Mouse (Mus musculus) neural tube, embryonic 13.5 days (tissue): ENCODE data around the gene Kcna5. TPM values are rescaled to one million over a fixed set of nuclear protein-coding genes. Genes with fewer than 3 reads are reported as not detected.

Source experiments
- ATAC-seq: fragments of 200-750 bp; cut with Nextera tagmentation; 2 replicates; pipeline ENCODE4 v1.8.0; 2017; ENCODE audit warnings: low read depth, mild to moderate bottlenecking, moderate TSS enrichment, moderate library complexity
- H3K27ac ChIP-seq: fragments of 300-500 bp; sonication (generic); replicated peaks from 2 replicates; pipeline ENCODE4 v1.5.1; 2015; ENCODE audit warnings: moderate library complexity, mild to moderate bottlenecking, inconsistent platforms
- H3K27me3 ChIP-seq: fragments of 300-500 bp; sonication (generic); 2 replicates; pipeline ENCODE4 v1.6.1; 2015; ENCODE audit warnings: mild to moderate bottlenecking, inconsistent platforms
- H3K36me3 ChIP-seq: fragments of 300-500 bp; sonication (generic); 2 replicates; pipeline ENCODE4 v1.6.1; 2015; ENCODE audit warnings: mild to moderate bottlenecking, inconsistent platforms
- H3K4me1 ChIP-seq: fragments of 300-500 bp; sonication (generic); replicated peaks from 2 replicates; pipeline ENCODE4 v1.6.1; 2015; ENCODE audit warnings: inconsistent platforms
- H3K4me2 ChIP-seq: fragments of 300-500 bp; sonication (generic); 2 replicates; pipeline ENCODE4 v1.6.1; 2015; ENCODE audit warnings: inconsistent platforms, mild to moderate bottlenecking, moderate library complexity
- H3K4me3 ChIP-seq: fragments of 300-500 bp; sonication (generic); 2 replicates; pipeline ENCODE4 v1.5.1; 2015; ENCODE audit warnings: mild to moderate bottlenecking, inconsistent platforms
- H3K9ac ChIP-seq: fragments of 300-500 bp; sonication (generic); 2 replicates; pipeline ENCODE4 v1.6.1; 2015; ENCODE audit warnings: moderate library complexity, mild to moderate bottlenecking, inconsistent platforms
- H3K9me3 ChIP-seq: fragments of 300-500 bp; sonication (generic); 2 replicates; pipeline ENCODE4 v1.6.1; 2016; ENCODE audit warnings: inconsistent platforms
- WGBS: fragments of 180-500 bp; shearing (Covaris S2); methylation state at CpG from one replicate; pipeline ENCODE4 v1.1.7; 2015; 5-methylcytosine and 5-hydroxymethylcytosine counted together
- polyA plus RNA-seq: library from polyadenylated mRNA; unstranded; fragments of >200 nt; fragmentation: Nextera tagmentation; extraction: Ambion mirVana; gene quantifications from 2 replicates; pipeline ENCODE4 v1.2.1, GENCODE M21; 2015

Gene Kcna5
- polyA plus RNA-seq, 1 experiment from 2014 or later: 1.9 TPM

DNA sequence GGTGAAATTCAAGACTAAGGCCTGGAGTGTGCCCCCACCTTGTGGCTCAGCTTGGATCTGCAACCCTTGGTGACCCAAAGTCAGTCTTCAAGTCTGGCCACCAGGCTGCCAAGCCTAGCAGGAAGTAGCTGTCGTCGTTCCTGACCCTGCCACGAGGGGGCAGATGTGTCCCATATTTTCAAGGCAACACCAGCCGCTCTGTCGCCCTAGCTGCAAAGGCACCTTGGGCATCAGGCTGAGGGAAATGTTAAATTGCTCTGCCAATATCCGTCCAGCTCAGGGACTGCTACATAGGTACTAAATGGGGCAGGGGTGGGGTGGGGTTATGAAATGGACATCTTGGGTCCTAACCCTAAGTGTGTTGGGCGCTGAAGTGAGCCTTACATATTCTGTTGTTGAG is 28.7 kb upstream of the Kcna5 start:
- no peaks in the 10 kb centered on the region for H3K36me3 ChIP-seq
- ATAC-seq: peak; percentile 34
- H3K4me3 ChIP-seq: no peak overlapping the region
- no peaks in the 10 kb centered on the region for H3K27me3 ChIP-seq
- H3K27ac ChIP-seq: no peak overlapping the region
- no peak overlapping the region for H3K4me2 ChIP-seq
- peaks cover 13% of the 10 kb centered on the region for H3K4me1 ChIP-seq
- H3K9me3 ChIP-seq: no peaks in the 10 kb centered on the region
- no peak overlapping the region for H3K9ac ChIP-seq
- 17% methylated on average over 7 of the region's 7 CpGs for WGBS

- 26% methylated on average over 4 of the region's 4 CpGs for WGBS
- no peak for ATAC-seq
Observed at GRCm38 (mm10) chr6:126561702-126562101, 26.5 kb upstream of the Kcna5 start.

GRCm38 (mm10) chr6:126560696-126561095 is 25.5 kb upstream of the Kcna5 start:
- H3K27ac ChIP-seq: peak overlapping the region; percentile 61
- WGBS: 61% methylated on average over 1 of the region's 1 CpGs
- H3K36me3 ChIP-seq: no peaks in the 10 kb centered on the region
- no peak for ATAC-seq
- H3K4me1 ChIP-seq: peaks cover 13% of the 10 kb centered on the region
- H3K9me3 ChIP-seq: no peaks in the 10 kb centered on the region
- no peaks in the 10 kb centered on the region for H3K27me3 ChIP-seq
- no peak overlapping the region for H3K9ac ChIP-seq
- H3K4me2 ChIP-seq: no peak overlapping the region
- no peak overlapping the region for H3K4me3 ChIP-seq

More at GRCm38 (mm10) chr6:126561702-126562101, 26.5 kb upstream of the Kcna5 start:
- H3K4me3 ChIP-seq: no peak overlapping the region
- H3K36me3 ChIP-seq: no peaks in the 10 kb centered on the region
- no peaks in the 10 kb centered on the region for H3K9me3 ChIP-seq
- no peak overlapping the region for H3K27ac ChIP-seq
- H3K9ac ChIP-seq: no peak overlapping the region
- no peaks in the 10 kb centered on the region for H3K27me3 ChIP-seq
- no peak overlapping the region for H3K4me2 ChIP-seq
- H3K4me1 ChIP-seq: peaks cover 13% of the 10 kb centered on the region

GRCm38 (mm10) chr6:126560036-126560435 is 24.8 kb upstream of the Kcna5 start:
- no peaks in the 10 kb centered on the region for H3K36me3 ChIP-seq
- peak; percentile 24; the same call in 1 of the 2 replicates for ATAC-seq
- no peak overlapping the region for H3K4me3 ChIP-seq
- H3K9me3 ChIP-seq: no peaks in the 10 kb centered on the region
- peaks cover 13% of the 10 kb centered on the region for H3K4me1 ChIP-seq
- H3K9ac ChIP-seq: peak overlapping the region; percentile 41; the same call in 1 of the 2 replicates
- no peak overlapping the region for H3K4me2 ChIP-seq
- 23% methylated on average over 8 of the region's 8 CpGs for WGBS
- peak overlapping the region; percentile 61 for H3K27ac ChIP-seq
- no peaks in the 10 kb centered on the region for H3K27me3 ChIP-seq

- Histone ChIP-seq H3K36me3 (no peaks in the 10 kb centered on the region), H3K4me2 (no peak overlapping the region), H3K27me3 (peaks cover 2% of the 10 kb centered on the region; the same call in 1 of the 2 replicates), H3K9ac (no peak overlapping the region), H3K27ac (no peak overlapping the region), H3K4me1 (peaks cover 13% of the 10 kb centered on the region), H3K4me3 (no peak overlapping the region), H3K9me3 (no peaks in the 10 kb centered on the region)
- 56% methylated on average over 3 of the region's 3 CpGs for WGBS
- no peak for ATAC-seq
Observed at GRCm38 (mm10) chr6:126558276-126558675, 23.1 kb upstream of the Kcna5 start.

DNA sequence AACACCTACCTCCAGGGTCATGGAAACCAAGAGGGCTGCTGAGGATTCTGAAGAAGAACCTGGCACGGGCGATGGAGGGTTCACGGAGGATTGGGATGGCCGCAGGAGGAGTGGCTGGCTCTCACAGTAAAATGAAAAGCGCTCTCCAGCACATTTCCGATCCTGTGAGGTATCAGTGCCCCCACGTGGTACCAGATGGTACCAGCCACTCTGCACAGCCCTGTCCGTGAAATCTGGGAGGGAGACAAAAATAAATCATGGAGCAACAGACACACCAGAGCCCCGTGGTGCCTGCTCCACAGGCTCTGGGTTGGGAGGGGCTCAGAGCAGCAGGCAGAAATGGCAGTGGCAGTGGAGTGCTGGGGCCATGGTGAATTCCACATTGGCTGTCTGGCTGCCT is 18.6 kb upstream of the Kcna5 start:
- 23% methylated on average over 9 of the region's 9 CpGs for WGBS
- no peaks in the 10 kb centered on the region for H3K9me3 ChIP-seq
- H3K4me1 ChIP-seq: no peaks in the 10 kb centered on the region; the same call in 1 of the 2 replicates
- H3K27me3 ChIP-seq: peaks cover 12% of the 10 kb centered on the region
- H3K9ac ChIP-seq: no peak overlapping the region
- ATAC-seq: peak; percentile 85
- H3K4me3 ChIP-seq: no peak overlapping the region
- no peak overlapping the region for H3K4me2 ChIP-seq
- no peaks in the 10 kb centered on the region for H3K36me3 ChIP-seq
- H3K27ac ChIP-seq: no peak overlapping the region

DNA sequence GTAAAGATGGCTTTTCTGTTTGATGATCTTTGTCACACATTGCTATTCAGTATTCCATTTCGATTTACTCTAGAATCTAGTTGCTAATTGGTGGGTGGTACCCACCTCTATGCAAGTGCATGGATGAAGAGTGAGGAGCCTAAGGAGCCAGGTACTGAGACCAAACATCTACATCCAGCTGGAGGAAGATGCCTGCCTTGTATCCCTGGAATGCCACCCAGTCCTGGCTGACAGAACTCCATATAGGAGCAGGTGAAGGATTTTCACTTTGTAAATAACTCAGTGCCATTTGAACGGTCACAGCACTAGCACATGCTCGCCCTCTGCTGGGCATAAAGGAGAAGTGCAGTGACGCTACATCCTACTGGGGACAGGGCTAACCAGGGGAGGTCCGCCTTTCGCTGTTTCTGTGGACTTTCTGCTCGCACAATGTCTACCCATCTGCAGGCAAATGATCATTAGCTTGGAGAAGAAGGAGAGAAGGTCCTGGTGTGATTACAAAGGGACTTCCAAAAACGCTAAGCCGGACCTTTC is 16.7 kb upstream of the Kcna5 start:
- Histone ChIP-seq H3K4me1 (no peaks in the 10 kb centered on the region; the same call in 1 of the 2 replicates), H3K27ac (no peak overlapping the region), H3K4me3 (no peak overlapping the region), H3K9ac (no peak overlapping the region), H3K36me3 (no peaks in the 10 kb centered on the region), H3K9me3 (no peaks in the 10 kb centered on the region), H3K4me2 (no peak overlapping the region), H3K27me3 (peaks cover 12% of the 10 kb centered on the region)
- peak; percentile 45; the same call in 1 of the 2 replicates for ATAC-seq
- WGBS: 19% methylated on average over 9 of the region's 9 CpGs

DNA sequence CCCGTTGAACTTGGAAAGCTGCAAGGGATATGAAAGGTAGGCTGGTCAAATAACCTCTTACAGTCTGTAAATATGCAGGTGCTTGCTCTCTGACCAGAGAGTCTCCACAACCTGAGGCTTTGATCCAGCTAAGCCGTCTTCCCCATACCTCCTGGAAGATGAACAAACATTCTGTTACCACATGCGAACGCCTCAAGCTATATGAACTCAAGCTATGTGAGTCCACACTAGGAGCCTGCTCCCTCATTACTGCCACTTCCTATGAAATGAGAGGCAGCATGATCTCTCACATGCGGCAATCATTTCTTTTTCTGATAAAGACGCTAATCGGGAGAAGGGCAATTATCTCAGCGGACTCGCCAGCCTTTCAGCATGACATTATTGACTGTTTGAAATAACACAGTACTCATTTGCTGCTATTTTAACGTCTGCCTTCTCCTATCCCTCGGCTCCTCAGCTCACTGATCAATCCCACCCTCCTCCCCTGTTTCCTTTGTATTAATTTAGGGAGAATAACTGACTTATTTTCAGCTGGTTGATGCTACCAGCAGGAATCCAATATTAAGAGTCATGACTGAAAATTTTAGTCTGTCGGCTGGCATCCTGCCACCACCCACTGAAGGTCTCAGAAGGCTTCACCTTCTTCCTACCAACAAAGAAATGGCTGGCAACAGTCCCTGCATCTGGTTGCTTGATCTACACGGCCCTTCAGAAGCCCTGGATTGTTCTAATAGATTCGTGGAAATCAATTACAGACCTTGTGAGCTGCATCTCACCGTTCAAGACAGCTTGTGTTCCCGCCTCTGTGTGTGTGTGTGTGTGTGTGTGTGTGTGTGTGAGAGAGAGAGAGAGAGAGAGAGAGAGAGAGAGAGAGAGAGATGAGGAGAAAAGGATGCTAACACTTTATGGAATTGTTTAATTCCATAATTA is 9.2 kb upstream of the Kcna5 start:
- H3K4me2 ChIP-seq: no peak overlapping the region
- H3K27ac ChIP-seq: peak overlapping the region; percentile 49; the same call in 1 of the 2 replicates
- H3K4me3 ChIP-seq: no peak overlapping the region
- peak; percentile 12; the same call in 1 of the 2 replicates for ATAC-seq
- no peak overlapping the region for H3K9ac ChIP-seq
- H3K36me3 ChIP-seq: no peaks in the 10 kb centered on the region
- WGBS: 56% methylated on average over 16 of the region's 16 CpGs
- no peaks in the 10 kb centered on the region; the same call in 1 of the 2 replicates for H3K4me1 ChIP-seq
- H3K9me3 ChIP-seq: no peaks in the 10 kb centered on the region
- H3K27me3 ChIP-seq: no peaks in the 10 kb centered on the region

- Histone ChIP-seq H3K27me3 (no peaks in the 10 kb centered on the region), H3K4me3 (no peak overlapping the region), H3K9me3 (no peaks in the 10 kb centered on the region), H3K4me1 (no peaks in the 10 kb centered on the region; the same call in 1 of the 2 replicates), H3K9ac (no peak overlapping the region), H3K27ac (no peak overlapping the region), H3K4me2 (no peak overlapping the region), H3K36me3 (no peaks in the 10 kb centered on the region)
- WGBS: 46% methylated on average over 4 of the region's 4 CpGs
- no peak for ATAC-seq
Observed at GRCm38 (mm10) chr6:126542724-126543123, 7.5 kb upstream of the Kcna5 start.

GRCm38 (mm10) chr6:126537512-126537911 is 2.3 kb upstream of the Kcna5 start:
- H3K4me1 ChIP-seq: peaks cover 18% of the 10 kb centered on the region
- peaks cover 26% of the 10 kb centered on the region for H3K27me3 ChIP-seq
- no peak for ATAC-seq
- no peak overlapping the region for H3K4me2 ChIP-seq
- H3K27ac ChIP-seq: no peak overlapping the region
- no peak overlapping the region for H3K4me3 ChIP-seq
- 42% methylated on average over 2 of the region's 2 CpGs for WGBS
- no peaks in the 10 kb centered on the region for H3K36me3 ChIP-seq
- H3K9me3 ChIP-seq: no peaks in the 10 kb centered on the region
- no peak overlapping the region for H3K9ac ChIP-seq

GRCm38 (mm10) chr6:126536926-126537325 is 1.7 kb upstream of the Kcna5 start:
- 83% methylated on average over 4 of the region's 4 CpGs for WGBS
- H3K9ac ChIP-seq: no peak overlapping the region

GRCm38 (mm10) chr6:126535911-126536270 is 679 bp upstream of the Kcna5 start:
- Histone ChIP-seq H3K9ac (no peak overlapping the region), H3K36me3 (no peaks in the 10 kb centered on the region), H3K4me1 (peaks cover 18% of the 10 kb centered on the region), H3K27ac (no peak overlapping the region), H3K4me2 (no peak overlapping the region), H3K9me3 (no peaks in the 10 kb centered on the region), H3K4me3 (no peak overlapping the region), H3K27me3 (peaks cover 26% of the 10 kb centered on the region)
- WGBS: 43% methylated on average over 1 of the region's 1 CpGs
- no peak for ATAC-seq

More at GRCm38 (mm10) chr6:126536926-126537325, 1.7 kb upstream of the Kcna5 start:
- Histone ChIP-seq H3K27me3 (peaks cover 26% of the 10 kb centered on the region), H3K9me3 (no peaks in the 10 kb centered on the region), H3K4me2 (no peak overlapping the region), H3K4me1 (peaks cover 18% of the 10 kb centered on the region), H3K4me3 (no peak overlapping the region), H3K27ac (no peak overlapping the region), H3K36me3 (no peaks in the 10 kb centered on the region)
- ATAC-seq: no peak
